Mouse (Mus musculus) brain, embryonic 14.5 days (tissue): ENCODE data around the gene Gm28269. TPM values are rescaled to one million over a fixed set of nuclear protein-coding genes. Genes with fewer than 3 reads are reported as not detected.

Experiments
- DNase-seq: peaks from one replicate; pipeline ENCODE4 v3.0.0-alpha.2; 2011; ENCODE audit warnings: low read depth
- CTCF ChIP-seq: fragments of 200-500 bp; IDR thresholded peaks from 2 replicates; pipeline ENCODE4 v1.5.1; 2012; ENCODE audit warnings: inconsistent platforms, mild to moderate bottlenecking, moderate library complexity, borderline replicate concordance; ENCODE audit not compliant: insufficient read depth, insufficient read length; ENCODE audit errors: extremely low read depth
- POLR2A ChIP-seq: fragments of 200-500 bp; IDR thresholded peaks from 2 replicates; pipeline ENCODE4 v1.6.1; 2012; ENCODE audit warnings: mild to moderate bottlenecking, inconsistent platforms, borderline replicate concordance; ENCODE audit not compliant: poor library complexity, insufficient read depth, insufficient read length, severe bottlenecking; ENCODE audit errors: extremely low read depth
- polyA plus RNA-seq: library from polyadenylated mRNA; depleted of rRNA; stranded (reverse); fragments of >200 nt; gene quantifications from 2 replicates; pipeline ENCODE4 v1.2.3, GENCODE M21; 2012; rRNA removed

Gene Gm28269
- polyA plus RNA-seq = not detected in 2 replicates

DNA sequence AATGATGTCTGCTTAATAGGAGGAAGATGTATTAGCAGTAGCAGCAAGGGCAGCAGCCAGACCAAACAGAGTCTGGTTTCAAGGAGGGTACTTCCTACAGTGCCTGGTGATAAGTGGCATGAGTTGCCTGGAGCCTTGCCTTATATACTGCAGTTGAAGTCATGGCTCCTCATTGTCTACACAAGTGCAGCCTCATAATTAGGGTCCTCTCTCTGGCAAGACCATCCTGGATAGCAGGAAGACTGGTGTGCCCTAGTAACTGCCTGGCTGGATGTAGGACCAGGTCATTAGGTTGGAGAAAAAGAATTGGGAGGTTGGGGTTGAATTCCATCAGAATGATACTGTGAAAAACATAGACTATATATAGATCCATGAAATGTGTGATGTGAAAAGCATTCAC is at the start of gene Gm28269:
Gene Gm28269 (minus strand): TSS at position 101 of the 400 bp plus-strand sequence.
- TF ChIP-seq POLR2A = no peak
- TF ChIP-seq CTCF = no peak

DNA sequence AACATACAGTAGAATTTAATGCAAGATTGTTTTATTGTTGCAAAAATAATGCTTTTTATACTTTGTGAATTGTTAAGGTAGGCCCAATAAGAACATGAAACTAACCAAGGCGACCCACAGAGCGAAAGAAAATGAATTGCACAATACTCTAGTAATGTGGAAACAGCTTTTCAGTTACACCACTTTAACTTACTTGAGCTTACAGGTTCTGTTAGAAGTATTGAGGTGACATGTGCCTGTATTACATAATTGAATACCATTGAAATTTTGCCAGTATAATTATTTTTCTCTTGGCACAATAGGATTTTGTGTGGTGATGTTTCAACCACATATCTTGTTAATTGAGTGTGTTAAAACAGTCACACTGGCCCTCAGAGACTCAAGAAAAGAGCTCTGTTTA is 28.0 kb downstream of the Gm28269 start:
- no peak for DNase-seq
- TF ChIP-seq CTCF = no peak
- TF ChIP-seq POLR2A = no peak

More for the DNA sequence above, at the start of gene Gm28269:
- DNase-seq = no peak

DNA sequence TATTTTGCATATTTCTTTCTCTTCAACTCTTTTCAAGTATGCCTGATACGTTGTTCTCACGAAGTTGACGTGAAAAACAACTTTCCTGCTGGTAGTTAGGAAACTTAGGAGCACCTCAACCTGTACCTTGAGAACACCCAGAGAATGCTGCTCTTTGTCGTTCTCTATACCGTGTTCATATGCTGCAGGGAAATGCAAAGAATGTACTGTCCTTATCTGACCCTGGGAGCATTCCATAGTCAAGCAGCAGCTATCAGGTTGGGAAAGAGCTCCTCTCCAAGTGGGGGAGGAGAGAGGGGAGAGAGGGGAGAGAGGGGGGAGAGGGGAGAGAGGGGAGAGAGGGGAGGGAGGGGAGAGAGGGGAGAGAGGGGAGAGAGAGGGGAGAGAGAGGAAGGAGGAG is 29.6 kb downstream of the Gm28269 start:
- no peak for DNase-seq

DNA sequence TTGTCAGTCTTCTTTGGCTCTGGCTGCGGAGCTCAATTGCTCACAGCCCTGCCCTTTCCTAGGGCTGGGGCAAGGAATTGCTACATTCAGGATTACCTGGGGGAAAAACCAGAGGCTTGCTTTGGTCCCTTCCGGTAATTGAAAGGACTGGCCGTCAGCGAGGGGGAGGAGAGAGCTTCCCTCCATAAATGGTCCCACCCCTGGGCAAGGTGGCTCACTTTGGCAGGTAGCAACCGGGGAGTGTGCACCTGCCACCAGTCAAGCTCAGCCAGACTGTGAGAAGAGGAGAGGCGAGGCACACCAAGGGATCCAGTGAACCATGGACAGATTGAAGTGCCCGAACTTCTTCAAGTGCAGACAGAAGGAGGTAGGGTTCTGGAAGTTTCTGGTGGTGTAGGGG is 30.1 kb downstream of the Gm28269 start, which contains the start of gene Slc6a14:
Gene Slc6a14 (plus strand): TSS at position 68 of the 400 bp plus-strand sequence.
- no peak for TF ChIP-seq CTCF
- TF ChIP-seq POLR2A = no peak
- DNase-seq = no peak

More for the DNA sequence above, 29.6 kb downstream of the Gm28269 start:
- no peak for TF ChIP-seq POLR2A

DNA sequence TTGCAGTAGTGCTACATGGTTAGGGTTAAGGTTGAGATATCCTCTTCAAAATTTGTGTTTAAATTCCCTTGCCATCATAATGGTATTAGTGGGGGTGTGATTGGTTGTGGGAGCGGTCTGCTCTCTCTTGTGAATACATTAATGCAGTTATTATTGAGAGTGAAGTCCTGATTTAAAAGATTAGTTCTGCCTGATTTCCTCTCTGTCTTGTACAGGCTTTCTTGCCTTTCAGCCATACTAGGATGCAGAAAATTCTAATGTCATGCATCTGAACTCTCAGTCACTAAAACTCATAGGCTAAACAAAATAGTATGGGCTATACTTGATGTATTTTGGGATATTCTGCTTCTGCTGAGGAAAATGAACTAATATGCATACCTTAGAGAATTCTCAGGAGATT is 40.4 kb downstream of the Gm28269 start:
- TF ChIP-seq CTCF (no peak), POLR2A (no peak)

DNA sequence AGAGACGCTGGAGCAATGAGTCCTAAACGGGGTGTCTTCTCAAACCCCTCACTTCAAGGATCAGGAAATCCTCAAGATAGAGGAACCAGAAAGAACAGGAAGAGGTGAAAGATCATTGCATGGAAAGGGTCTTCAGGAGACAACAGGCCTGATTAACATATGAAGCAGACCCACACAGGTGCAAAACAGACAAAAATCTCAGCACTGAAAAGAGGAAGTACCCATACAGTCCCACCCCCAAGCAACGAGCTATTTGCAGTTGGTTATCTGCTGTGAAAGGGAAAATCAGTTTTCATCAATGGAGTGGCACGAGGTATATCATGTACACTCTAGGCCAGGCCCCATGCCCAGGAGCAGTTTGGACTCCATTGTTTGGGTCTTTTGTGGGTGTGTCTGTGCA is 43.3 kb downstream of the Gm28269 start:
- TF ChIP-seq POLR2A (no peak), CTCF (no peak)
- DNase-seq = no peak

More for the DNA sequence above, 40.4 kb downstream of the Gm28269 start:
- no peak for DNase-seq

DNA sequence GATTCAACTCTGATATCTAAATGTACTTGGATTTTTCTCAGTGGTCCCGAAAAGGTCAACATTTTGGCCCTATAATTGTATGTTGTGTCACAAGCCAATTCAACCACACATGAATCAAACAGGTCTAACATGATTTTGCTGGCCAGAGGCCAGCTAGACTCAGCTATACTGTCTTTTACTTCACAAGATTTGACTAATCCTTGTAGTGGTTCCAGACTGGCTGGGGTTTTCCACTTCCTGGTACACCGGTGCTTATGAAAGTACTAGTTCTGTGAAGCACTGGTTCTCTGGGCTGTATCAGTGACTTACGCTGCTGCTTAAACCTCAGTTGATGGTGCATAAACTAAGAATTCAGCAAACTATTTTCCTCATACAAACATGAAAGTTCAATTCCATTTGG is 49.2 kb downstream of the Gm28269 start:
- no peak for DNase-seq
- TF ChIP-seq POLR2A (no peak), CTCF (no peak)

DNA sequence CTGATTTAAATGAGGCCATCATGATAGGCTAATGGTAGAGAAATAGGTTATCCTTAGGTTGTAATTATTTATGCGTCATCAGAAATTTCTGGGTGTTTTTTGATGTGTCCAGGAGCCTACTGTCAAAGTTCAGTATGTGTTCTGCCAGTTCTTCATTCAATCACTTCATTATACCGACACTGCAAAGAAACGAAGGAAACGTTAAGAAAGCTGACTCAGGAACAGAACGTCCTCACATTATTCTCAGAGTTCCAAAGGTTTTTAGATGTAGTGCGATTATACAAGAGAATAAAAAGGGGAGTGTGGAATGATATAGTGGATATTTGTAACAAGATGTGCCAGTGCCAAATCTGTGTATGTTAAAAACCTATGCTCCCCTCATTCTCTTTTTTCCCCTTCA is 49.7 kb downstream of the Gm28269 start:
- no peak for DNase-seq
- TF ChIP-seq POLR2A = no peak
- TF ChIP-seq CTCF = no peak

Other genes with a start within 250 kb of the Gm28269 start
- gene Slc6a14, start 30.2 kb downstream of the Gm28269 start, polyA plus RNA-seq = 0.05 TPM in 1 of 2 replicates, not detected in the other